Mouse (Mus musculus) ovary, adult 18-20 months (tissue): Measurements from ENCODE around the gene Iqub.
A peak's percentile ranks its signal among the peaks of the same experiment; 100 is the strongest.

Source experiments
- DNase-seq: peaks from one replicate; pipeline ENCODE4 v3.0.0; 2022; ENCODE audit warnings: low spot score, mixed read lengths

The Iqub gene

GRCm38 (mm10) chr6:24514552-24515284 lies at the start of gene Iqub:
Gene Iqub (minus strand): TSS chr6:24515067.
- DNase-seq, result peak; percentile 48

- no peak for DNase-seq
These were observed 49.2 kb upstream of the Iqub start for GRCm38 (mm10) chr6:24564081-24564480.

GRCm38 (mm10) chr6:24555488-24555887 lies 40.6 kb upstream of the Iqub start:
- DNase-seq, result no peak

- no peak for DNase-seq
These were observed 39.7 kb upstream of the Iqub start for GRCm38 (mm10) chr6:24554427-24555086.

GRCm38 (mm10) chr6:24552046-24552445 lies 37.2 kb upstream of the Iqub start:
- no peak for DNase-seq

GRCm38 (mm10) chr6:24549801-24550200 lies 34.9 kb upstream of the Iqub start:
- no peak for DNase-seq

GRCm38 (mm10) chr6:24546716-24547420 lies 32.0 kb upstream of the Iqub start:
- no peak for DNase-seq

GRCm38 (mm10) chr6:24543119-24543591 lies 28.3 kb upstream of the Iqub start:
- no peak for DNase-seq

GRCm38 (mm10) chr6:24542393-24542792 lies 27.5 kb upstream of the Iqub start:
- no peak for DNase-seq

GRCm38 (mm10) chr6:24540106-24540505 lies 25.2 kb upstream of the Iqub start:
- DNase-seq, result no peak

- no peak for DNase-seq
These were observed 23.6 kb upstream of the Iqub start for GRCm38 (mm10) chr6:24538435-24538834.

GRCm38 (mm10) chr6:24532804-24533203 lies 17.9 kb upstream of the Iqub start:
- DNase-seq, result no peak

GRCm38 (mm10) chr6:24530711-24531420 lies 16.0 kb upstream of the Iqub start:
- DNase-seq, result no peak

GRCm38 (mm10) chr6:24530166-24530565 lies 15.3 kb upstream of the Iqub start:
- DNase-seq, result no peak

- DNase-seq, result no peak
These were observed 13.1 kb upstream of the Iqub start, which contains the start of gene Asb15 for GRCm38 (mm10) chr6:24528064-24528243. Gene Asb15 (plus strand): TSS chr6:24528144.

GRCm38 (mm10) chr6:24527155-24528063 lies 12.5 kb upstream of the Iqub start, which contains the start of gene Ndufa5:
Gene Ndufa5 (minus strand): TSS chr6:24528013.
- peak; percentile 90 for DNase-seq

GRCm38 (mm10) chr6:24525705-24526104 lies 10.8 kb upstream of the Iqub start:
- no peak for DNase-seq

GRCm38 (mm10) chr6:24516197-24516596 lies 1.3 kb upstream of the Iqub start:
- DNase-seq, result no peak

- no peak for DNase-seq
These were observed 10.7 kb downstream of the Iqub start for GRCm38 (mm10) chr6:24504141-24504540.

GRCm38 (mm10) chr6:24490341-24490740 lies 24.5 kb downstream of the Iqub start:
- DNase-seq, result no peak

- DNase-seq, result no peak
These were observed 28.3 kb downstream of the Iqub start for GRCm38 (mm10) chr6:24486530-24486929.
